Mouse (Mus musculus) liver, embryonic 14.5 days (tissue): Measurements from ENCODE around the gene Rfx7.

ENCODE experiments used
- CTCF ChIP-seq: IDR thresholded peaks from 2 replicates; pipeline ENCODE4 v1.5.1; 2016; ENCODE audit warnings: antibody characterized with exemption, low read depth, control low read depth
- EP300 ChIP-seq: IDR thresholded peaks from 2 replicates; pipeline ENCODE4 v1.6.1; 2016; ENCODE audit warnings: antibody characterized with exemption, low read depth

- TF ChIP-seq CTCF (no peak), EP300 (no peak)
Measured at GRCm38 (mm10) chr9:72665517-72665916, 133.5 kb downstream of the Rfx7 start.
